Mouse (Mus musculus): Measurements from ENCODE around the gene Cyp2b9. TPM values are rescaled to one million over a fixed set of nuclear protein-coding genes. Genes with fewer than 3 reads are reported as not detected.

Gene Cyp2b9
- not detected for polyA plus RNA-seq (2017; shearing (Covaris generic))

GRCm38 (mm10) chr7:26173111-26173510, at the start of gene Cyp2b9:
TSS of gene Cyp2b9 (plus strand) at chr7:26173411.

GRCm38 (mm10) chr7:26260034-26260433, 86.8 kb downstream of the Cyp2b9 start, which contains the start of gene Vmn1r184:
TSS of gene Vmn1r184 (plus strand) at chr7:26260334.

Other genes starting within 250 kb of the Cyp2b9 start
- not detected for gene Cyp2b13, start 111.9 kb upstream of the Cyp2b9 start, polyA plus RNA-seq (2017; shearing (Covaris generic))
- 0.51 TPM for gene Vmn1r184, start 86.9 kb downstream of the Cyp2b9 start, polyA plus RNA-seq (2017; shearing (Covaris generic))
- not detected for gene Cyp2a4, start 133.8 kb downstream of the Cyp2b9 start, polyA plus RNA-seq (2017; shearing (Covaris generic))
- 0.13 TPM for gene Nlrp9c, start 230.3 kb downstream of the Cyp2b9 start, polyA plus RNA-seq (2017; shearing (Covaris generic))

Data from effector memory CD4-positive, alpha-beta T cell, adult 7 months (primary cell).